Mouse (Mus musculus) kidney, postnatal 0 days (tissue): ENCODE measurements around the gene Galr3. TPM values are rescaled to one million over a fixed set of nuclear protein-coding genes. Genes with fewer than 3 reads are reported as not detected.
"Not testable (repeated sequence)": the region's sequence is repeated elsewhere in the genome, so short reads cannot be mapped to it uniquely, and the experiment has no call there.

ENCODE experiments used
- ATAC-seq: fragments of 200-750 bp; cut with Nextera tagmentation; replicated peaks from 2 replicates; pipeline ENCODE4 v1.8.0; 2017; ENCODE audit warnings: low read depth, moderate number of reproducible peaks, moderate TSS enrichment, moderate library complexity; ENCODE audit not compliant: low FRiP score
- DNase-seq: peaks from one replicate; pipeline ENCODE4 v3.0.0-alpha.2; 2016; ENCODE audit warnings: low spot score
- H3K27ac ChIP-seq: fragments of 300-500 bp; sonication (generic); 2 replicates; pipeline ENCODE4 v1.5.1; 2014; ENCODE audit warnings: mild to moderate bottlenecking
- H3K27me3 ChIP-seq: fragments of 300-500 bp; sonication (generic); 2 replicates; pipeline ENCODE4 v1.6.1; 2014; ENCODE audit warnings: low read length, mixed read lengths; ENCODE audit not compliant: insufficient read depth
- H3K36me3 ChIP-seq: fragments of 300-500 bp; sonication (generic); 2 replicates; pipeline ENCODE4 v1.6.1; 2014; ENCODE audit warnings: low read length, mixed read lengths; ENCODE audit not compliant: insufficient read depth
- H3K4me1 ChIP-seq: fragments of 300-500 bp; sonication (generic); replicated peaks from 2 replicates; pipeline ENCODE4 v1.6.1; 2014; ENCODE audit warnings: antibody characterized with exemption, low read length, mixed read lengths; ENCODE audit not compliant: insufficient read depth
- H3K4me2 ChIP-seq: fragments of 300-500 bp; sonication (generic); 2 replicates; pipeline ENCODE4 v1.6.1; 2014; ENCODE audit warnings: mild to moderate bottlenecking, low read length, moderate library complexity, mixed read lengths
- H3K4me3 ChIP-seq: fragments of 300-500 bp; sonication (generic); replicated peaks from 2 replicates; pipeline ENCODE4 v1.5.1; 2014; ENCODE audit warnings: low read depth, low read length
- H3K9ac ChIP-seq: fragments of 300-500 bp; sonication (generic); 2 replicates; pipeline ENCODE4 v1.6.1; 2014; ENCODE audit warnings: low read depth, low read length
- H3K9me3 ChIP-seq: fragments of 300-500 bp; sonication (generic); replicated peaks from 2 replicates; pipeline ENCODE4 v1.6.1; 2016; ENCODE audit warnings: low read length, inconsistent platforms, mixed read lengths
- CTCF ChIP-seq: IDR thresholded peaks from 2 replicates; pipeline ENCODE4 v1.5.1; 2016; ENCODE audit warnings: antibody characterized with exemption, low read depth, mild to moderate bottlenecking, moderate library complexity
- WGBS: fragments of 180-500 bp; shearing (Covaris S2); extraction: QIAGEN DNeasy Blood & Tissue Kit; methylation state at CpG from one replicate; pipeline ENCODE4 v1.1.7; 2014; 5-methylcytosine and 5-hydroxymethylcytosine counted together
- polyA plus RNA-seq: library from polyadenylated mRNA; unstranded; fragments of >200 nt; fragmentation: Nextera tagmentation; extraction: Ambion mirVana; gene quantifications from 2 replicates; pipeline ENCODE4 v1.2.1, GENCODE M21; 2015

The Galr3 gene
- polyA plus RNA-seq, 1 experiment from 2014 or later, result 0.13 TPM

GRCm38 (mm10) chr15:79007836-79008235, 33.8 kb upstream of the Galr3 start:
- H3K27ac ChIP-seq, H3K4me1 ChIP-seq, H3K4me2 ChIP-seq, H3K9ac ChIP-seq, ATAC-seq, H3K9me3 ChIP-seq, H3K27me3 ChIP-seq, H3K4me3 ChIP-seq, DNase-seq: not testable (repeated sequence)
- peak; percentile 38 for TF ChIP-seq CTCF
- 91% methylated on average over 6 of the region's 6 CpGs for WGBS
- H3K36me3 ChIP-seq, result peaks cover 31% of the 10 kb centered on the region

GRCm38 (mm10) chr15:79009734-79010133, 32.0 kb upstream of the Galr3 start:
- no peak for ATAC-seq
- no peak overlapping the region for H3K4me3 ChIP-seq
- 58% methylated on average over 5 of the region's 5 CpGs for WGBS

GRCm38 (mm10) chr15:79011550-79011949, 30.1 kb upstream of the Galr3 start:
- Histone ChIP-seq H3K27me3 (no peaks in the 10 kb centered on the region), H3K27ac (no peak overlapping the region), H3K9ac (no peak overlapping the region), H3K36me3 (no peaks in the 10 kb centered on the region), H3K4me3 (no peak overlapping the region), H3K4me2 (no peak overlapping the region), H3K9me3 (no peaks in the 10 kb centered on the region), H3K4me1 (no peaks in the 10 kb centered on the region)
- ATAC-seq, result no peak
- 50% methylated on average over 10 of the region's 10 CpGs for WGBS
- peak; percentile 31 for DNase-seq
- no peak for TF ChIP-seq CTCF

More at GRCm38 (mm10) chr15:79009734-79010133, 32.0 kb upstream of the Galr3 start:
- Histone ChIP-seq H3K9me3 (no peaks in the 10 kb centered on the region), H3K27me3 (no peaks in the 10 kb centered on the region), H3K4me2 (no peak overlapping the region), H3K36me3 (peaks cover 16% of the 10 kb centered on the region), H3K4me1 (no peaks in the 10 kb centered on the region), H3K9ac (no peak overlapping the region), H3K27ac (no peak overlapping the region)
- DNase-seq, result no peak
- TF ChIP-seq CTCF, result no peak

- ATAC-seq, result no peak
- H3K4me2 ChIP-seq, result no peak overlapping the region
- TF ChIP-seq CTCF, result no peak
- WGBS, result 48% methylated on average over 7 of the region's 7 CpGs
- H3K4me3 ChIP-seq, result no peak overlapping the region
- H3K9ac ChIP-seq, result no peak overlapping the region
- no peak overlapping the region for H3K27ac ChIP-seq
- no peaks in the 10 kb centered on the region for H3K4me1 ChIP-seq
- no peaks in the 10 kb centered on the region for H3K36me3 ChIP-seq
- no peaks in the 10 kb centered on the region for H3K9me3 ChIP-seq
- DNase-seq, result no peak
- no peaks in the 10 kb centered on the region for H3K27me3 ChIP-seq
These were observed 28.3 kb upstream of the Galr3 start for GRCm38 (mm10) chr15:79013382-79013781.

GRCm38 (mm10) chr15:79018191-79018590, 23.5 kb upstream of the Galr3 start:
- Histone ChIP-seq H3K27ac (no peak overlapping the region), H3K36me3 (no peaks in the 10 kb centered on the region), H3K27me3 (no peaks in the 10 kb centered on the region), H3K4me3 (no peak overlapping the region), H3K4me1 (peaks cover 7% of the 10 kb centered on the region; the same call in 1 of the 2 replicates), H3K9me3 (no peaks in the 10 kb centered on the region), H3K9ac (no peak overlapping the region), H3K4me2 (no peak overlapping the region)
- peak; percentile 74 for DNase-seq
- no peak; the same call in 1 of the 2 replicates for ATAC-seq
- 12% methylated on average over 4 of the region's 4 CpGs for WGBS
- no peak for TF ChIP-seq CTCF

GRCm38 (mm10) chr15:79018886-79019285, 22.8 kb upstream of the Galr3 start:
- ATAC-seq, result no peak

More at GRCm38 (mm10) chr15:79018886-79019285, 22.8 kb upstream of the Galr3 start:
- peak; percentile 82 for DNase-seq
- Histone ChIP-seq H3K4me3 (no peak overlapping the region), H3K27ac (no peak overlapping the region), H3K9ac (no peak overlapping the region), H3K36me3 (no peaks in the 10 kb centered on the region), H3K4me2 (no peak overlapping the region), H3K4me1 (peaks cover 7% of the 10 kb centered on the region; the same call in 1 of the 2 replicates), H3K27me3 (no peaks in the 10 kb centered on the region), H3K9me3 (no peaks in the 10 kb centered on the region)
- peak; percentile 56 for TF ChIP-seq CTCF
- WGBS, result 44% methylated on average over 3 of the region's 3 CpGs
